Mouse (Mus musculus): ENCODE data around the gene Tgds. TPM values are rescaled to one million over a fixed set of nuclear protein-coding genes. Genes with fewer than 3 reads are reported as not detected.

The Tgds gene
- polyA plus RNA-seq, 1 experiment from 2014 or later = 28.7 TPM

DNA sequence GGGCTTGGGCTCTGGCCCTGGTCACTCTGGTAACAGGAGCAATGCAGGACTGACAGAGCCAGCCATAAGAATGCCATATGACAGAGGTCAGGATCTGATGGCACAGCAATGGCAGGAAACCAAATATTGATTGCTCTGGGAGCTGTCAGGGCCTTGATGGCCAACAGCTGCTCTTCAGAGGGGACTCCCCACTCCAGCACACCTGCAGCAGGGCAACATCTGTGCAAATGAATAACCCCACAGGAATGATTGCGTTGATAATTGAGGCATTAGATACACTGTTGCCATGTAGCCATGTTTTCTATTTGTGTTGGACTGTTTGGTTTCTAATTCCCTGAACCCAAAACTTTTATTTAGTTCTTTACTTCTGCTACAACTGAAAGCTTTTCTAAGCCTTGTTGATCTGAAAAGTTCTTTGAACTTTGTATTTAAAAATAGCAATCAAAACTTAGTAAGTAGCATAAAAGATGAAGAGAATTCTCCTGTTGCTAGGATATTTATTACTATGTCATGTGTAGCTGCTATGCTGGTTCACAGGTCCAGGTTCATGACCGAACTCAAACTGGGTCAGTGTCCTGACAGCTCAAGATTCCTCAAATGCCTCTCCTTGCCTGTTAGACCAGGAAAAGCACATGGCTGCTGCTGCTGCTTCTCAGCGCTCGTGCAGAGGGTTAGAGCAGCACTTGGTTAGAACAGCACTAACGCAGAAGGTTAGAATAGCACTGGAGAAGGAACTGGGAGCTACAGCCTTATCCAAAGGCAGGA is 46.1 kb downstream of the Tgds start:
- Histone ChIP-seq H3K27me3 (no peaks in the 10 kb centered on the region), H3K9ac (no peak overlapping the region), H3K4me2 (replicated peaks) (no peak overlapping the region), H3K4me3 (no peak overlapping the region), H3K4me1 (peaks cover 10% of the 10 kb centered on the region), H3K36me3 (no peaks in the 10 kb centered on the region), H3K27ac (no peak overlapping the region), H3K9me3 (replicated peaks) (no peaks in the 10 kb centered on the region)
- ATAC-seq (ENCODE audit: low FRiP score) = no peak
- 42% methylated on average over 5 of the region's 5 CpGs for WGBS

DNA sequence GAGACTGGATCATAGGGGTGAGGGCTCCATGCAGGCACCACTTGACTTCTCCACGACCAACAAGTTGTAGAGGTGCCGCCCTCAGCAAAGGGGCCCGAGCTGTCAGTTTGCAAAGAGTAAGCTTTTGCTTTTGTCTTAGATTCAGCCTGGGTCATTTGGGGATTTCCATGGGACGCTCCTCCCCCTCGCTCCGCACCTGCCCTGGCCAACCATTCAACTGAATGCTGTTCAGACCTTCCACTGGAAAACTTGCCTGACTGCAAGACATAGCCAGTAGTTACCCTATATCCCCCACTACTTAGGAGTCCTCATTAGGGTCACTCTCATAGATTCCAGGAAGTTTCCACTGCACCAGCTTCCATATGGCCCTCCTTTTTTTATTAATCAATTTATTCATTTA is 48.7 kb downstream of the Tgds start:
- no peaks in the 10 kb centered on the region for H3K27me3 ChIP-seq
- no peak for ATAC-seq (ENCODE audit: low FRiP score)
- 0 out of 2 replicates have a peak, but pooled peaks cover 6% of the 10 kb centered on the region for H3K4me1 ChIP-seq
- no peak overlapping the region for H3K9ac ChIP-seq
- no peak overlapping the region for H3K4me2 ChIP-seq (replicated peaks)
- no peaks in the 10 kb centered on the region for H3K36me3 ChIP-seq
- no peak overlapping the region for H3K27ac ChIP-seq
- WGBS = 85% methylated on average over 6 of the region's 6 CpGs
- H3K4me3 ChIP-seq = no peak overlapping the region
- no peaks in the 10 kb centered on the region for H3K9me3 ChIP-seq (replicated peaks)

DNA sequence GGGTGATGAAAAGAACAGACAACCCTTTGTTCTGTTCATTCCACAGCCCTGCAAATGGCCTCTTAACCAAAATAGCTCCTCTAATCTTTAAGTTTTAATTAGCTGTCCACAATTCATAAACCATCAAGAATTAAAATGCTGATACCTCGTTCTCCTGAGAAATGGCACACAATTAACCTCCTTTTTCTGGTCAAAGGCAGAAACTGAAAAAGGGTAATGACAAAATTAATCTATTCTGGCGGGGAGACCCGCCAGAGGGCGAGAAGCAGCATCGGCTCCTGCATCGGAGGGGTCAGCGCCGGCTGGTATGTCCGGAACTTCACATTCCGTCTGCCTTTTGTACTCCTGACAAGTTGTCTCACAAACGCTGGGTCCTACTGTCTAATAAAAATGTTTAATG is 51.9 kb downstream of the Tgds start:
- no peaks in the 10 kb centered on the region for H3K36me3 ChIP-seq
- no peaks in the 10 kb centered on the region for H3K9me3 ChIP-seq (replicated peaks)
- no peak overlapping the region for H3K27ac ChIP-seq
- H3K4me2 ChIP-seq (replicated peaks) = no peak overlapping the region
- no peak overlapping the region for H3K9ac ChIP-seq
- no peak for ATAC-seq (ENCODE audit: low FRiP score)
- no peaks in the 10 kb centered on the region for H3K4me1 ChIP-seq
- no peak overlapping the region for H3K4me3 ChIP-seq
- 36% methylated on average over 11 of the region's 11 CpGs for WGBS
- no peaks in the 10 kb centered on the region for H3K27me3 ChIP-seq

DNA sequence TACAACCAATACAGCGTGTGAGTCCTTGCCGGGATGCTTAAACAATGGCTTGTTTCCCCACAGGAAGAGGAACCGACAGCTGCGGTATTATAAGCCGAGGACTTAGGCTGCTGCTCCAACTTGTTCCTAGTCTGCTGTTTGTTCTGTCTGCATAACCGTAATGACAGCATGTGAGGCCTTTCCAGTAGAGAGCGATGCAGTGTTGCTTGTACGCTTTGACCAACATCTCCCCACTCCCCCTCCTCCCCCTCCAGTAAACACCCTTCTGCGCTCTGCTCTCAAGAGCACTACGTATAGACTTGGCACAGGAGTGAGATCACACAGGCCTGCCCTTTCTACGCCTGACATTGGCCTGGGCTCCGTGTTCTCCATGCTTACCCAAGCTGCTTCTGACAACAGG is 62.5 kb downstream of the Tgds start:
- WGBS = 81% methylated on average over 12 of the region's 12 CpGs
- H3K36me3 ChIP-seq = no peaks in the 10 kb centered on the region
- H3K4me1 ChIP-seq = no peaks in the 10 kb centered on the region
- H3K4me2 ChIP-seq (replicated peaks) = no peak overlapping the region
- no peaks in the 10 kb centered on the region for H3K9me3 ChIP-seq (replicated peaks)
- no peak for ATAC-seq (ENCODE audit: low FRiP score)
- no peak overlapping the region for H3K27ac ChIP-seq
- H3K4me3 ChIP-seq = no peak overlapping the region
- no peaks in the 10 kb centered on the region for H3K27me3 ChIP-seq
- H3K9ac ChIP-seq = no peak overlapping the region

DNA sequence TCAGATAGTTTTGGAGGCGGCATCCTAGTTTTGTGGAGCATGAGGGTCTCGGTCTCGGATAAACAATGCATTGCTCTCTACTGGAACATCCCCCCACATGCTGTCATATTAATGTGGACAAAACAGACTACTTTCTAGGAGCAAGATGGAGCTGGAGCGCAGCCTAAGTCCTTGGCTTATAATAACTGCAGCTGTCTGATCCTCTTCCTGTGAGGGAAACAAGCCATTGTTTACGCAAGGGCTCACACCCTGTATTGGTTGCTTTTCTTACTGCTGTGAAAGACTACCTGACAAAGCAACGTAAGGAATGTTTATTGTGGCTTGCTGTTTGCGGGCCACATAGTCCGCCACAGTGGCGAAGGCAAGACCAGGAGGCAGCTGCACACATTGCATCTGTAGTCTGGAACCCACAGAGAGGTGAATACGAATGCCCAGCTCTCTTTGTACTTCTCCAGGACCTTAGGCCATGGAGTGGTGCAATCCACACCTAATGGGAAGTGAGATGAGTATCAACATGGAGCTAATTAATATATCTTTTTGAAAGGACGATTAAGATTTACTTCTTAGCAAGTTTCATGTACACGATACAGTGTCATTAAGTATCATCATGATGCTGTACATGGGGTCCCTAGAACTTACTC is 63.0 kb downstream of the Tgds start:
- WGBS = 90% methylated on average over 12 of the region's 12 CpGs
- Histone ChIP-seq H3K36me3 (no peaks in the 10 kb centered on the region), H3K4me3 (no peak overlapping the region), H3K9me3 (replicated peaks) (no peaks in the 10 kb centered on the region), H3K4me1 (no peaks in the 10 kb centered on the region), H3K27me3 (no peaks in the 10 kb centered on the region; the same call in 1 of the 2 replicates), H3K27ac (no peak overlapping the region), H3K9ac (no peak overlapping the region), H3K4me2 (replicated peaks) (no peak overlapping the region)
- no peak for ATAC-seq (ENCODE audit: low FRiP score)

Other genes with a start within 250 kb of the Tgds start
- 3.8 and 6.0 TPM in 2 replicates for gene Dct, start 80.5 kb downstream of the Tgds start, polyA plus RNA-seq (2016; fragmentation: Nextera tagmentation; extraction: Ambion mirVana)
- gene Gpr180, start 4.4 kb upstream of the Tgds start, polyA plus RNA-seq (2016; fragmentation: Nextera tagmentation; extraction: Ambion mirVana) = 36.4 and 38.6 TPM in 2 replicates
- 16.2 TPM in 2 replicates for gene Sox21, start 104.3 kb upstream of the Tgds start, polyA plus RNA-seq (2016; fragmentation: Nextera tagmentation; extraction: Ambion mirVana)
- gene Gm9376, start 134.2 kb upstream of the Tgds start, polyA plus RNA-seq (2016; fragmentation: Nextera tagmentation; extraction: Ambion mirVana) = not detected in 2 replicates

Measured in hindbrain, embryonic 12.5 days (tissue).